Mouse (Mus musculus) MEL (cell line): ENCODE data around the gene Srprb. TPM values are rescaled to one million over a fixed set of nuclear protein-coding genes. Genes with fewer than 3 reads are reported as not detected.

Source experiments
- DNase-seq: peaks from one replicate; pipeline ENCODE4 v3.0.0; 2011; ENCODE audit warnings: low read depth, low spot score
- H3K27ac ChIP-seq: 2 replicates; pipeline ENCODE4 v1.5.1; 2012; ENCODE audit warnings: low read depth, mild to moderate bottlenecking, control low read depth, low read length, moderate library complexity; ENCODE audit not compliant: control insufficient read depth
- H3K27me3 ChIP-seq, 2 experiments: fragments of 150-350 bp in 1 of 2; sonication (generic) in 1 of 2; 2 replicates each; pipeline ENCODE4 v1.6.1; 2012; ENCODE audit warnings: low read length in 2 of 2, mild to moderate bottlenecking in 2 of 2, improper control_type of control experiment in 1 of 2, moderate library complexity in 1 of 2; ENCODE audit not compliant: insufficient read depth in 2 of 2, control insufficient read depth in 1 of 2
- H3K36me3 ChIP-seq, 2 experiments: 2 replicates each; pipeline ENCODE4 v1.6.1; 2012 to 2014; ENCODE audit warnings: low read length in 2 of 2, improper control_type of control experiment in 1 of 2, inconsistent platforms in 1 of 2, mild to moderate bottlenecking in 1 of 2; ENCODE audit not compliant: insufficient read depth in 2 of 2, control insufficient read depth in 1 of 2
- H3K4me1 ChIP-seq, 2 experiments: fragments of 150-350 bp in 1 of 2; sonication (generic) in 1 of 2; 2 replicates each; pipeline ENCODE4 v1.6.1; 2012; ENCODE audit warnings: low read length in 2 of 2, improper control_type of control experiment in 1 of 2, mild to moderate bottlenecking in 1 of 2; ENCODE audit not compliant: insufficient read depth in 2 of 2, control insufficient read depth in 1 of 2
- H3K4me3 ChIP-seq, 2 experiments: fragments of 150-350 bp in 1 of 2; sonication (generic) in 1 of 2; 2 replicates each; pipeline ENCODE4 v1.5.1; 2012; ENCODE audit warnings: low read depth in 2 of 2, low read length in 2 of 2, mild to moderate bottlenecking in 2 of 2, moderate library complexity in 2 of 2, control low read depth in 1 of 2, improper control_type of control experiment in 1 of 2; ENCODE audit not compliant: control insufficient read depth in 1 of 2, insufficient read depth in 1 of 2
- H3K79me2 ChIP-seq: 2 replicates; pipeline ENCODE4 v1.6.1; 2012; ENCODE audit warnings: mild to moderate bottlenecking, low read length, moderate library complexity; ENCODE audit not compliant: control insufficient read depth, poor library complexity, insufficient read depth
- H3K9ac ChIP-seq: 2 replicates; pipeline ENCODE4 v1.6.1; 2012; ENCODE audit warnings: low read depth, mild to moderate bottlenecking, control low read depth, low read length, moderate library complexity; ENCODE audit not compliant: control insufficient read depth, poor library complexity, severe bottlenecking
- H3K9me3 ChIP-seq: fragments of 150-350 bp; sonication (generic); replicated peaks from 2 replicates; pipeline ENCODE4 v1.6.1; 2012; ENCODE audit warnings: mild to moderate bottlenecking, low read length, improper control_type of control experiment, moderate library complexity; ENCODE audit not compliant: insufficient read depth
- CHD2 ChIP-seq: IDR thresholded peaks from 2 replicates; pipeline ENCODE4 v1.6.1; 2011; ENCODE audit warnings: low read length, improper control_type of control experiment
- E2F4 ChIP-seq: IDR thresholded peaks from 2 replicates; pipeline ENCODE4 v1.6.1; 2011; ENCODE audit warnings: low read depth, low read length, improper control_type of control experiment, borderline replicate concordance
- ELF1 ChIP-seq: IDR thresholded peaks from 2 replicates; pipeline ENCODE4 v1.6.1; 2014; ENCODE audit warnings: low read depth, mild to moderate bottlenecking, inconsistent platforms, low read length, improper control_type of control experiment, moderate library complexity
- EP300 ChIP-seq, 2 experiments: IDR thresholded peaks; 2 replicates each; pipeline ENCODE4 v1.6.1; 2011; ENCODE audit warnings: improper control_type of control experiment in 2 of 2, low read length in 2 of 2, low read depth in 1 of 2, mild to moderate bottlenecking in 1 of 2
- ETS1 ChIP-seq: IDR thresholded peaks from 2 replicates; pipeline ENCODE4 v1.6.1; 2012; ENCODE audit warnings: low read depth, mild to moderate bottlenecking, inconsistent platforms, low read length, improper control_type of control experiment, moderate library complexity
- GABPA ChIP-seq: IDR thresholded peaks from 2 replicates; pipeline ENCODE4 v1.6.1; 2012; ENCODE audit warnings: low read depth, mild to moderate bottlenecking, inconsistent platforms, low read length, improper control_type of control experiment, moderate library complexity
- HCFC1 ChIP-seq: IDR thresholded peaks from 2 replicates; pipeline ENCODE4 v1.6.1; 2012; ENCODE audit warnings: low read depth, mild to moderate bottlenecking, inconsistent platforms, low read length, improper control_type of control experiment, moderate library complexity
- JUND ChIP-seq: IDR thresholded peaks from 2 replicates; pipeline ENCODE4 v1.6.1; 2011; ENCODE audit warnings: low read depth, mild to moderate bottlenecking, improper control_type of control experiment, low read length
- MAX ChIP-seq: IDR thresholded peaks from 2 replicates; pipeline ENCODE4 v1.6.1; 2011; ENCODE audit warnings: low read length, improper control_type of control experiment
- MYB ChIP-seq: IDR thresholded peaks from 2 replicates; pipeline ENCODE4 v1.6.1; 2011; ENCODE audit warnings: mild to moderate bottlenecking, low read depth, low read length, improper control_type of control experiment
- NELFE ChIP-seq: IDR thresholded peaks from 2 replicates; pipeline ENCODE4 v1.6.1; 2011; ENCODE audit warnings: low read depth, low read length, improper control_type of control experiment
- POLR2A ChIP-seq, 2 experiments: IDR thresholded peaks; 2 replicates each; pipeline ENCODE4 v1.6.1; 2011 to 2012; ENCODE audit warnings: low read length in 2 of 2, mild to moderate bottlenecking in 2 of 2, control low read depth in 1 of 2, improper control_type of control experiment in 1 of 2, low read depth in 1 of 2, moderate library complexity in 1 of 2; ENCODE audit not compliant: control insufficient read depth in 1 of 2, insufficient read depth in 1 of 2, poor library complexity in 1 of 2
- POLR2AphosphoS2 ChIP-seq: IDR thresholded peaks from 2 replicates; pipeline ENCODE4 v1.6.1; 2011; ENCODE audit warnings: low read length, improper control_type of control experiment
- POLR2AphosphoS5 ChIP-seq: IDR thresholded peaks from 2 replicates; pipeline ENCODE4 v1.6.1; 2012; ENCODE audit warnings: low read depth, borderline replicate concordance, mild to moderate bottlenecking, inconsistent platforms, low read length, moderate library complexity, mixed read lengths
- RCOR1 ChIP-seq: IDR thresholded peaks from 2 replicates; pipeline ENCODE4 v1.6.1; 2012; ENCODE audit warnings: low read depth, mild to moderate bottlenecking, inconsistent platforms, low read length, improper control_type of control experiment
- SIN3A ChIP-seq: IDR thresholded peaks from 2 replicates; pipeline ENCODE4 v1.6.1; 2012; ENCODE audit warnings: low read length, improper control_type of control experiment, inconsistent platforms
- TAL1 ChIP-seq: IDR thresholded peaks from 2 replicates; pipeline ENCODE4 v1.6.1; 2012; ENCODE audit warnings: mild to moderate bottlenecking, inconsistent platforms, low read length, moderate library complexity, mixed read lengths
- TBP ChIP-seq: IDR thresholded peaks from 2 replicates; pipeline ENCODE4 v1.8.0; 2011; ENCODE audit warnings: low read depth, low read length, improper control_type of control experiment
- TCF12 ChIP-seq: IDR thresholded peaks from 2 replicates; pipeline ENCODE4 v1.6.1; 2014; ENCODE audit warnings: low read depth, mild to moderate bottlenecking, inconsistent platforms, low read length, improper control_type of control experiment, moderate library complexity
- UBTF ChIP-seq: IDR thresholded peaks from 2 replicates; pipeline ENCODE4 v1.6.1; 2012; ENCODE audit warnings: low read depth, mild to moderate bottlenecking, inconsistent platforms, low read length, improper control_type of control experiment, moderate library complexity, borderline replicate concordance; ENCODE audit not compliant: insufficient read depth
- USF1 ChIP-seq: IDR thresholded peaks from 2 replicates; pipeline ENCODE4 v1.6.1; 2014; ENCODE audit warnings: low read depth, mild to moderate bottlenecking, inconsistent platforms, low read length, improper control_type of control experiment, moderate library complexity
- ZC3H11A ChIP-seq: IDR thresholded peaks from 2 replicates; pipeline ENCODE4 v1.6.1; 2012; ENCODE audit warnings: low read depth, mild to moderate bottlenecking, inconsistent platforms, low read length, improper control_type of control experiment
- ZKSCAN1 ChIP-seq: IDR thresholded peaks from 2 replicates; pipeline ENCODE4 v1.6.1; 2012; ENCODE audit warnings: low read depth, mild to moderate bottlenecking, inconsistent platforms, low read length, improper control_type of control experiment, moderate library complexity
- ZNF384 ChIP-seq: IDR thresholded peaks from 2 replicates; pipeline ENCODE4 v1.6.1; 2012; ENCODE audit warnings: low read depth, mild to moderate bottlenecking, inconsistent platforms, low read length, improper control_type of control experiment
- polyA plus RNA-seq, 2 experiments: library from polyadenylated mRNA; stranded (reverse) in 1 of 2; unstranded in 1 of 2; fragments of >175 nt in 1 of 2; fragments of >200 nt in 1 of 2; gene quantifications; 2 replicates each; pipeline versions ENCODE4 v1.2.1 to v1.2.4; 2012; ENCODE audit warnings: low replicate concordance in 2 of 2, low read depth in 1 of 2; ENCODE audit not compliant: insufficient read length in 2 of 2, insufficient read depth in 1 of 2, missing spikeins in 1 of 2
- total RNA-seq: library from RNA; depleted of rRNA; stranded (reverse); fragments of 300-350 nt; gene quantifications from 2 replicates; pipeline ENCODE4 v1.2.3, GENCODE M21; 2012

The Srprb gene
- total and polyA plus RNA-seq, 3 experiments, result 71.5 to 85.0 TPM; not detected in 1

DNA sequence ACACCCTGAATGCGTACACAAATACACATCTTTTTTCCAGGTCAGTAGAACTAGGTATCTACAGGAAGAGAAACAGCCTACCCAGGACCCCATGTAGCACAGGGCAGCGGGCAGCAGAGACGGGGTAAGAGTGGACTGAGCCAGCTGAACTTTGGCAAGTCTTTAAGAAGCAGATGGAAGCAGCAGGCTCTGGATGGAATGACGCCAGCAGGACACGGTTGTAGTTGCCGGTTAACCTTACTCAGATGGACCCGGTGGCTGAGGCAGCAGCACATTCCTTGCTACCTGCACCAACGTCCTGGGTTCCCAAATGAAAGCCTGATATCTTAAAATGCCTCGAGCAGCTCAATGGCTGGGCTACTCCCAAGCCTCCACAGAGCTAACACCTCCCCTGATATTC is 15.2 kb downstream of the Srprb start:
- Histone ChIP-seq H3K4me1 (no peaks in the 10 kb centered on the region; a peak in 1 of 4 replicates), H3K4me3 (no peak overlapping the region), H3K27ac (no peak overlapping the region), H3K79me2 (no peaks in the 10 kb centered on the region), H3K27me3 (no peaks in the 10 kb centered on the region), H3K9me3 (no peaks in the 10 kb centered on the region), H3K36me3 (peaks cover 2 to 4% of the 10 kb centered on the region in 2 experiments; a peak in 3 of 4 replicates), H3K9ac (no peak overlapping the region)
- no peak for TF ChIP-seq MYB
- TF ChIP-seq USF1, result no peak
- no peak for TF ChIP-seq ETS1
- TF ChIP-seq GABPA, result no peak
- TF ChIP-seq POLR2AphosphoS5, result no peak
- no peak for TF ChIP-seq MAX
- no peak for TF ChIP-seq NELFE
- no peak for TF ChIP-seq JUND
- TF ChIP-seq CHD2, result no peak
- no peak for TF ChIP-seq ZNF384
- TF ChIP-seq RCOR1, result no peak
- no peak for TF ChIP-seq POLR2AphosphoS2
- TF ChIP-seq ELF1, result no peak
- no peak for TF ChIP-seq EP300 (IDR thresholded peaks at IDR 0.05; ENCODE audit: low read depth in 1 of 2, low read length in 2 of 2)
- no peak for TF ChIP-seq ZKSCAN1
- TF ChIP-seq TAL1, result no peak
- TF ChIP-seq E2F4, result no peak
- TF ChIP-seq TCF12, result no peak
- no peak for TF ChIP-seq UBTF
- TF ChIP-seq TBP, result no peak
- no peak for DNase-seq

DNA sequence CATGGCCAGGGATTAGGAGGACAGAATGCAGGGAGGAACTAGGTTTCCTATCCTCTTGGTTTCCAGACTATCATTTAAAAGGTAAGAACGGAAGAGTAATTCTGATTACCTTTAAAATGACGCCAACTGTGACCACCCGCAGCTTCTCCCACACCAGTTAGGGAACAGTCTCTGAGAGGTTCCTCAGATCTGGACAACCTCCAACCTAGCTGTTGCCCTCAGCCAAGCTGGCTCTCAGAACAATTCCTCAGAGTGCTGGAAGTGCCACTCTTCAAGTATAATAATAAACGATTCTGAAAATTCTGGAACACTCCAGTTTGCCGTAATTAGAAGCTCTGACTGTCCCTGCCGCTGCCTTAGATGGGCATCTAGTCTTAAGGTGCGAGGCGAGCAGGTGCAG is 16.0 kb downstream of the Srprb start:
- no peaks in the 10 kb centered on the region for H3K79me2 ChIP-seq
- no peak overlapping the region for H3K4me3 ChIP-seq
- no peak overlapping the region for H3K27ac ChIP-seq
- no peaks in the 10 kb centered on the region for H3K9me3 ChIP-seq
- TF ChIP-seq POLR2A (IDR thresholded peaks at IDR 0.05; ENCODE audit: control insufficient read depth in 1 of 2, insufficient read depth in 1 of 2, low read depth in 1 of 2, low read length in 2 of 2, poor library complexity in 1 of 2) (no peak), POLR2AphosphoS2 (no peak), USF1 (no peak), ZC3H11A (no peak), GABPA (no peak), SIN3A (no peak), CHD2 (no peak), POLR2AphosphoS5 (no peak), TAL1 (no peak), NELFE (no peak), HCFC1 (no peak), JUND (no peak), E2F4 (no peak)
- TF ChIP-seq, all 39 proteins: peak for 0
- H3K27me3 ChIP-seq, result no peaks in the 10 kb centered on the region
- no peak for DNase-seq
- no peaks in the 10 kb centered on the region; a peak in 1 of 4 replicates for H3K4me1 ChIP-seq
- H3K9ac ChIP-seq, result no peak overlapping the region
- H3K36me3 ChIP-seq, result peaks cover 4 to 5% of the 10 kb centered on the region in 2 experiments; a peak in 3 of 4 replicates
